Mouse (Mus musculus): Measurements from ENCODE around the gene Card9. TPM values are rescaled to one million over a fixed set of nuclear protein-coding genes. Genes with fewer than 3 reads are reported as not detected.

Gene Card9
- polyA plus RNA-seq, 1 experiment from 2014 or later, result 1.3 TPM

DNA sequence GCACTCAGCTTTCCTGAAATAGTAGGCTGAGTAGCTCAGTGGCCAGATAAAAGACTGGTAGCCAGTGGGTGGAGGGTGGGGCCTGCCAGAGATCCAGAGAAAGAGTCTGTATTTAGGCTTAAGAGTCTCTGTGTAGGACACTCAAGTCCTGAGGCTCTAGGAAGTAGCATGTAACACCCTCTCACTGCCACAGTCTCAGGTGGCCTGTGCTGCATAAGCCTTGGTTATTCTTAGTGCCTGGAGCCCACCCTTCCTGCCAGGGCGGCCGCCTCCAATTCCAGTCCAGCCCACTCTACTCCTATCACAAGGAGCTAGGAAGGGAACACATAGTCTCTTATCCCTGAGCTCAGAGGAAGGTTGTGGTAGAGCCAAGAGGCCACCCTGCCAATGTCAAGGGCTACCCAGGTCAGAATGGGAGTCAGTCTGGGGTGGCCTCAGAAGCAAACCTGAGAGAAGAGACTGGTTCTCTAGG is 19.2 kb downstream of the Card9 start:
- H3K36me3 ChIP-seq (replicated peaks), result peaks cover 83% of the 10 kb centered on the region
- H3K4me3 ChIP-seq (replicated peaks), result no peak overlapping the region
- no peak overlapping the region for H3K9ac ChIP-seq
- H3K27ac ChIP-seq, result 0 out of 2 replicates have a peak overlapping the region, but pooled peaks have one; percentile 19
- no peak for ATAC-seq (ENCODE audit: low FRiP score)
- no peak overlapping the region for H3K4me2 ChIP-seq
- no peaks in the 10 kb centered on the region for H3K4me1 ChIP-seq
- no peaks in the 10 kb centered on the region for H3K9me3 ChIP-seq
- H3K27me3 ChIP-seq, result no peaks in the 10 kb centered on the region
- WGBS, result 95% methylated on average over 2 of the region's 2 CpGs

DNA sequence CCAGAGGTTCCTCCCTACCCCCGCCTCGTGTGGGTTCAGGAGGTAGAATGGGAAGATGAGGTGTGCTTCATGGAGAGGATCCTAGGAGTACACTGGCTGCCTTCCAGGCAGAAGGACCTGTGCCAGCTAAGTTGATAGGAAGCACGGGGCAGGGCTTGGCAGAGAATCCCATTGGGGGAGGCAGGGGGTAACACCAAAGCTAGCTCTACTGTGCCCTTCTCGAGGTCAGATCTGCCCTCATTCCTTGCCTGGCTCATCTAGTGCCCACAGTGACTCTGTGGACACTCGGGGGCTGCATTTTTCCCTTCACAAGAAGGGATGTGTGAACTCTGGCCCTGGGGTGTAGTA is 21.5 kb downstream of the Card9 start:
- 93% methylated on average over 5 of the region's 5 CpGs for WGBS
- Histone ChIP-seq H3K27ac (no peak overlapping the region), H3K4me3 (replicated peaks) (no peak overlapping the region), H3K9ac (no peak overlapping the region), H3K4me2 (no peak overlapping the region), H3K27me3 (no peaks in the 10 kb centered on the region), H3K4me1 (no peaks in the 10 kb centered on the region), H3K9me3 (no peaks in the 10 kb centered on the region), H3K36me3 (replicated peaks) (peaks cover 59% of the 10 kb centered on the region)
- ATAC-seq (ENCODE audit: low FRiP score), result no peak

DNA sequence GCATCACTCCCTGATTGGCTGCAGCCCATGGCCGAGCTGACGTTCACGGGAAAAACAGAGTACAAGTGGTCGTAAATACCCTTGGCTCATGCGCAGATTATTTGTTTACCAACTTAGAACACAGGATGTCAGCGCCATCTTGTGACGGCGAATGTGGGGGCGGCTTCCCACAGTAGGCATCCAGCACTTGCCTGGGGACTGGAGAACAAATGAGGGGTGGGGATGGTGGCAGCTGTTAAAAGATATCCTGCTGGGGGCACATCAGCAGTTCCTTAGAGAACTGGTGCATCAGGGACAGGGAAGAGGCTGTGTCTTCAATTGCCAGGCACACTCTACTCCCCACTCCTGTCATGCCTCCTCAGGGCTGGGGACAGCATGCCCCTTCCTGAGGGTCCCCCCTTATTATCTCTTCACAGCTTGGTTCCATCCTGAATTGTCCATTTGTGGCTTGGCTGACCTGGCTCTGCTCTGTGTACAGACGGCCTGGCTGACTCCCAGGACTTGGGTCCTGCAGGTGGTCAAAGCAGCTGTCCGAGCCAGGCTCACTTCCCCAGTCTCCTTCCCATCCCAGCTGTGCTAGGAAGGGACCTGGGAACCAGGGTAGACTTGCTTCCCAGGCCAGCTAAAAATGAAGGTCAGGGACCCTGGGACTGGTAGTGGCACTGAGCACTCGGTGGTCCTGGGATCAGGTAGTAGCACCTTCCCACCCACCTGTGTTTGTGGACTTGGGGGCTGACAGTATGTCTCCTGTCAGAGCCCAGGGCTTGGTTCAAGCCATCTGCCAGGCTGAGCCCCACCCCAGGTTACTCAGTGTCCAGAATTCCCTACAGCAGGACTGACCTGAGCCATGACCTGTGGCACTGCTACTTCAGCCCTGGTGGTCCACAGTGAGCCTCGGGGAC is 22.2 kb downstream of the Card9 start:
- Histone ChIP-seq H3K4me2 (no peak overlapping the region), H3K4me1 (no peaks in the 10 kb centered on the region), H3K4me3 (replicated peaks) (no peak overlapping the region), H3K9me3 (no peaks in the 10 kb centered on the region), H3K27ac (no peak overlapping the region), H3K27me3 (no peaks in the 10 kb centered on the region), H3K9ac (no peak overlapping the region), H3K36me3 (replicated peaks) (peaks cover 53% of the 10 kb centered on the region)
- WGBS, result 87% methylated on average over 10 of the region's 13 CpGs
- no peak for ATAC-seq (ENCODE audit: low FRiP score)

DNA sequence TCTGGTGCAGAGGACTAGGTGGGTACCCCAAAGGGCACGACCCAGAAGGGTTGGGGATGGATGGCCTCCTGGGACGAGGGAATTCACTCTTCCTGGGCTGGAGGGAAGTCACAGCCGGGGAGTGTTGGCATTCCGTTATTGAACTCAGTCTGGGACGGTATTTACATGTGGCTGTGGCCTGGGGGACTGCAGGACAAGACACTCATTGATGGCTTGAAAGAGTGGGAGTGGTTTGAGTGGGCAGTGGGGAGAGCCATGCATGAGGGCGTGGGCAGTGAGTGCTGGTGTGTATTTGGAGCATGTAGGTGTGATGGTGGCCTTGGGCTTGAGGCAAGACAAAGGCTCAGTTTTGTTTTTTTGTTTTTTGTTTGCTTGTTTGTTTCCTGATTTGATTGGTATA is 30.0 kb downstream of the Card9 start:
- no peak overlapping the region for H3K4me3 ChIP-seq (replicated peaks)
- no peaks in the 10 kb centered on the region for H3K27me3 ChIP-seq
- H3K9ac ChIP-seq, result 0 out of 2 replicates have a peak overlapping the region, but pooled peaks have one; percentile 21
- H3K36me3 ChIP-seq (replicated peaks), result peaks cover 65% of the 10 kb centered on the region
- ATAC-seq (ENCODE audit: low FRiP score), result no peak
- H3K27ac ChIP-seq, result no peak overlapping the region
- H3K4me2 ChIP-seq, result no peak overlapping the region
- H3K4me1 ChIP-seq, result no peaks in the 10 kb centered on the region
- WGBS, result 80% methylated on average over 6 of the region's 6 CpGs
- H3K9me3 ChIP-seq, result no peaks in the 10 kb centered on the region

DNA sequence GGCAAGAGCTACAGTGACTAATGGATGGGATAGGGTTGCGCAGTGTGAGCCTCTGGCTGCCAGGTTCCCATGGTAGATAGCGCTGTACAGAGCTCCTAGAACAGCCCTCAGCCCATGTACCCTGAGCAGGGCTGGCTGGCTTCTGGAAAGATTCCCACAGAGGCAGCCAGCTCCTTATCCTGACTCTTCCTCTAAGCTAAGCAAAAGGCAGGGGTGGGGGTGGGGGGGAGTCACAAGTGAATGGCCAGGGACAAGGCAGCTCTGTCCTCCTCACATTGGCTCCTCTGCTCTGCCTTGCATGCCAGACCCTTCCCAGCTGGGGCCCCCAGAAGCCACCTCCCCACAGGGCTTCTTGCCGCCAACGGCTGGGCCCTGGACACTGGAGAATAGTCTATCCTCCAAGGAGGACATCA is 30.7 kb downstream of the Card9 start:
- Histone ChIP-seq H3K4me2 (no peak overlapping the region), H3K9me3 (no peaks in the 10 kb centered on the region), H3K27me3 (no peaks in the 10 kb centered on the region), H3K36me3 (replicated peaks) (peaks cover 71% of the 10 kb centered on the region), H3K9ac (0 out of 2 replicates have a peak overlapping the region, but pooled peaks have one; percentile 21), H3K27ac (no peak overlapping the region), H3K4me1 (no peaks in the 10 kb centered on the region), H3K4me3 (replicated peaks) (no peak overlapping the region)
- ATAC-seq (ENCODE audit: low FRiP score), result no peak
- 90% methylated on average over 4 of the region's 4 CpGs for WGBS

DNA sequence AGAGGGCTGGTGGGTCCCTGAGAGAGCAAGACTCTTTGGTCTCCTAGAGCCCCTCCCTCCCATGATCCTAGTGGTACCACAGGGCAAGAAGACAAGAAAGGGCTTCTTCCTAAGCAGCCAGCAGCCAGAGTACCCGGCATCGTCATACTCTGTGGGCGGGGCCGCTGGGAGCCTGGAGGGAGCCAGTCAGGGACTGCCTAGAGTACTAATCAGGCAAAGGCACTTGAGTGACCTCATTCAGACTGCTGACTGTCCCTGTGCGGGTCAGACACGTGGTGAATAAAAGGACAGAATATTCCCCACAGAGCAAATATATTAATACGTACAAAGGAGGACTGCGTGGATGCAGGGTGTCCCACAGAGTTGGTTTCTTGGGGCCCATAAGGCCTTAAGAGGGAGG is 31.3 kb downstream of the Card9 start:
- H3K36me3 ChIP-seq (replicated peaks), result peaks cover 78% of the 10 kb centered on the region
- H3K27ac ChIP-seq, result 0 out of 2 replicates have a peak overlapping the region, but pooled peaks have one; percentile 14
- peak; percentile 57 for ATAC-seq (ENCODE audit: low FRiP score)
- H3K27me3 ChIP-seq, result no peaks in the 10 kb centered on the region
- H3K4me3 ChIP-seq (replicated peaks), result no peak overlapping the region
- H3K4me1 ChIP-seq, result no peaks in the 10 kb centered on the region
- no peak overlapping the region for H3K4me2 ChIP-seq
- 50% methylated on average over 8 of the region's 8 CpGs for WGBS
- H3K9ac ChIP-seq, result no peak overlapping the region
- no peaks in the 10 kb centered on the region for H3K9me3 ChIP-seq

DNA sequence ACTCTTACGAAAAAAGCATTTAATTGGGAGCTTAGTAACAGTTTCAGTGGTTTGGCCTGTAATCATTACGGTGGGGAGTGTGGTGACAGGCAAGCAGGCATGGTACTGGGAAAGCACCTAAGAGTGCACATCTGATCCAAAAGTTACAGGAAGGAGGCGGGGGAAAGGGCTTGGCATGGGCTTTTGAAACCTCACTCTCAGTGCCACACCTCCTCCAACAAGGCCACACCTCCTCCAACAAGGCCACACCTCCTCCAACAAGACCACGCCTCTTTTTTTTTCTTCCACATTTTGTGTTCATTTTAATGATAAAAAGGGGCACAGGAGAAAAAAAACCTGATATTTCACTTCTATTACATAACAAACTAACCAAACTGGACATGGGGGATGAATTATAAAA is 32.9 kb downstream of the Card9 start:
- H3K4me2 ChIP-seq, result no peak overlapping the region
- H3K4me3 ChIP-seq (replicated peaks), result no peak overlapping the region
- no peaks in the 10 kb centered on the region for H3K9me3 ChIP-seq
- no peak overlapping the region for H3K27ac ChIP-seq
- H3K4me1 ChIP-seq, result no peaks in the 10 kb centered on the region
- no peaks in the 10 kb centered on the region for H3K27me3 ChIP-seq
- H3K9ac ChIP-seq, result no peak overlapping the region
- 90% methylated on average over 4 of the region's 4 CpGs for WGBS
- ATAC-seq (ENCODE audit: low FRiP score), result no peak
- H3K36me3 ChIP-seq (replicated peaks), result peaks cover 92% of the 10 kb centered on the region

DNA sequence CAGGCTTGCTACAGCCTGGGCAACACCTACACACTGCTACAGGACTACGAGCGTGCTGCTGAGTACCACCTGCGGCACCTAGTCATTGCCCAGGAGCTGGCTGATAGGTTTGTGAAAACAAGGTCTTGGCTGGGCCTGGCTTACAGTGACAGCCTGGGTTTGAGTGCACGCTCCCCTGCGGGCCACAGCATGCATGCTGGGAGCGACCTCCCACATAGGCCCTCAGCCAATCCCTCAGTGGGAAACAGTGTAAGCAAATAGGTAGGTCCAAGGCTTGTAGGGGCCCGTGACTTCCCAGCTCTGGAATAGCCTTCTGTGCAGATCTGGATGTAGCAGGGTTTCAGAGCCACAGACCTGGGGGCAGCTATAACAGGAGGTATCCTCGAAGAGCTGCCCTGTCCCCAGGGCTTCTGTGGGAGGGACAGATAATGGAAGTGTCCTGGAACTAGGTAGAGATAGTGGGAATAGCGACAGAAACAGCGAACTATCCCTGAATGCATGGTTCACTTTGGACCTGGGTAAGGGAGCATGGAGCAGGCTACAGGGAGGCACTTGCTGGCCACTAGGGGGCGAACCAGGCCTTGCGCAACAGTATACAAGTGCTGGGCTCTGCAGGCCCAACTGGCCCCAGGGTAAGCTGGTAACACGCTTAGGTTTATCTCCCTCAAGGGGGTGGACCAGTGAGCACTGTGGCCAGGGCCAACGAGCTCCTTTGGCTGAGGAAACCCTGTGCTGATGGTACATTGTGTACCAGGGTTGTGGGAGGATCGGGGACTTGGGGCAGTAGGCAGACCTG is 35.1 kb downstream of the Card9 start:
- WGBS, result 65% methylated on average over 15 of the region's 15 CpGs
- H3K36me3 ChIP-seq (replicated peaks), result peaks cover 81% of the 10 kb centered on the region
- ATAC-seq (ENCODE audit: low FRiP score), result peak; percentile 71

DNA sequence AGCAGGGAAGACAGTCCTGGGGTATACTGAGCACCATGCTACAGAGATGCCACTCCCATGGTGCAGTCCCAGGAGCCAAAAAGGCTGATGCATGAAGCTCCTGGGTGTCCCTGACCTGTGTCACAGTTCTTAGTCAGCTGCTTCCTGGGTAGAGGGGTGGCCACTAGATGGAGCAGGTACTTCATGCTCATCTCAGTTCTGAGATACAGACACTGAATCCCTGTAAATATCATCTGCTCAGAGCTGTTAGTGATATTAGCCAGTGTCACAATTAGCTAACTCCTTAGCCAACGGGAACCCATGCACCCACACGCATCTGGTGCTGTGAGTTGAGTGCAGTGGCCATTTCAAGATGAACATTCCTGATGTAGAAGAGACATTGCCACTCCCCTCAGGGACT is 35.8 kb downstream of the Card9 start:
- H3K9ac ChIP-seq, result no peak overlapping the region
- H3K27ac ChIP-seq, result no peak overlapping the region
- H3K27me3 ChIP-seq, result no peaks in the 10 kb centered on the region
- no peak for ATAC-seq (ENCODE audit: low FRiP score)
- H3K9me3 ChIP-seq, result no peaks in the 10 kb centered on the region
- peaks cover 74% of the 10 kb centered on the region for H3K36me3 ChIP-seq (replicated peaks)
- H3K4me1 ChIP-seq, result peaks cover 3% of the 10 kb centered on the region
- no peak overlapping the region for H3K4me3 ChIP-seq (replicated peaks)
- WGBS, result 94% methylated on average over 2 of the region's 2 CpGs
- no peak overlapping the region for H3K4me2 ChIP-seq

More for the DNA sequence above, 35.1 kb downstream of the Card9 start:
- H3K4me3 ChIP-seq (replicated peaks), result no peak overlapping the region
- H3K4me1 ChIP-seq, result no peaks in the 10 kb centered on the region
- H3K27me3 ChIP-seq, result no peaks in the 10 kb centered on the region
- H3K4me2 ChIP-seq, result no peak overlapping the region
- H3K9ac ChIP-seq, result no peak overlapping the region
- no peak overlapping the region for H3K27ac ChIP-seq
- no peaks in the 10 kb centered on the region for H3K9me3 ChIP-seq

DNA sequence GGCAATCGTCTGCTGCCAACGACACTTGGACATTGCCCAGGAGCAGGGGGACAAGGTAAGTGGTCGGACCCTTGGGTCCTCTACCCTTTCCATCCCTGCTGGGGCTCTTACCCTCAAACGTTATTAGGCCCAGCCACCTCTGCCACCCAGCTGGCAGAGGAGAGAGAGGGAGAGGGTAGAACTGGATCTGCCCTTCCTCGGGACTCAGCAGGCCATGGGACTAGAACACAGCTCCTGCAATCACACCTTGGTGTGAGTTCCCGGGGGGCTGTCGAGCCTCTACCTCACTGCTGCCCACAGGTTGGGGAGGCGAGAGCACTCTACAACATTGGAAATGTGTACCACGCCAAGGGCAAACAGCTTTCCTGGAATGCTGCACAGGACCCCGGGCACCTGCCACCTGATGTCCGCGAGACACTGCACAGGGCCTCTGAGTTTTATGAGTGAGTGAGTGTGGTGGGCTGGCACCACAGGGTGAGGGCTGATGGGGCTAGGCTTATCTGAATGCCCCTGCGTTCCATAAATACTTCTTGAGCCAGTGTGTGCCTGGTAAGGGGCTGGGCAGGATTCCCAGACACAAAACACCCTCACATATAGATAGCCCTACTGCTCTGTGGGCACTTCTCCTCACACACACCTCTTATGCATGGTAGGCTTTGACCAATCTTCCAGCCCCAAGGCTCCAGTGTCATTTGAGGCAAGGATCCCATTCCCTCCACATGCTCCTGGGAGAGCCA is 37.0 kb downstream of the Card9 start:
- no peak overlapping the region for H3K9ac ChIP-seq
- no peaks in the 10 kb centered on the region for H3K27me3 ChIP-seq
- H3K4me1 ChIP-seq, result peaks cover 14% of the 10 kb centered on the region
- no peak overlapping the region for H3K27ac ChIP-seq
- no peak overlapping the region for H3K4me3 ChIP-seq (replicated peaks)
- H3K36me3 ChIP-seq (replicated peaks), result peaks cover 65% of the 10 kb centered on the region
- H3K4me2 ChIP-seq, result no peak overlapping the region
- H3K9me3 ChIP-seq, result no peaks in the 10 kb centered on the region
- no peak for ATAC-seq (ENCODE audit: low FRiP score)
- 93% methylated on average over 13 of the region's 13 CpGs for WGBS

DNA sequence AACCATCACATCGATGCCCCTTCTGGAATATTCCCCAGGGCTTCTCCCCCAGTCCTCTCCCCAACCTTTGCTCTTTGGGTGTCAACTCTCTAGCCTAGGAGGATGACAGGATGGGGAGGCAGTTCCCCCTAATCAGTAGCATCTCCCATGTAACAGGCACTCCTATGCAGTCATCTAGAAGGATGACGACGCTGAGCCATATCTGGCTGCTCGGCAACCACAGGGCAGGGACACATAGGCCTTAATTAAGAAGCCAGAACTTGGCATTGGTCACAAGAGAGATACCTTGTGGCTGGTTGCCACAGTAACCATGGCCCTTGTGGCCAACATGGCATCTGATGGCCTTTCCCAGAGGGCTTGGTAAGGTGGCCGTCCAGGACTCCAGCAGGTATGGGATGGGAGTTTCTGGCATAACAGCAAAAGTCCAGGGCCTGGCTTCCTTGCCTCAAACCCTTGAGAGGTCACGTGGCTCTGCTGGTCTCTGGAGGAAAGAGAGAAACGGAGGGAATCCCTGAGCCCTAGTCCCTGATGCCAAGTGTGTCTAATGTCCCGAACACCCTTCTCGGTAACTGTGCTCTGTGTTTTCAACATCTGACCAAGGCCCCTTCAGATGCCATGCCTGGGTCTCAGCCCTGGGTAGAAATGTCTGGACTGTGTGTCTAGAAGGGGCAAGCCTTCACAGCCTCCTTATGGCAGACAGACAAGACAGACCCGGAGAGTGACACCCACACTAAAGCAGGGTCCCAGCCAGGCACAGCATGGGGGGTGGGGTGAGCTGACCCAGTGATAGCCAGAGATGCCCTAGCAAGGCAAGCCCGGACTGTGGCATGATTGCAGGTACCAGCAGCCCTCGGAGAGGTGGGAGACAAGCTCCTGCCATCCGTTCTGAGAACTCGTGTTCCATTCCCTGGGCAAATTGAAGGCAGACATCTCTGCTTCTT is 40.2 kb downstream of the Card9 start:
- H3K36me3 ChIP-seq (replicated peaks), result peaks cover 39% of the 10 kb centered on the region

More for the DNA sequence above, 40.2 kb downstream of the Card9 start:
- H3K27me3 ChIP-seq, result no peaks in the 10 kb centered on the region
- H3K4me3 ChIP-seq (replicated peaks), result no peak overlapping the region
- no peak overlapping the region for H3K27ac ChIP-seq
- WGBS, result 92% methylated on average over 14 of the region's 14 CpGs
- H3K9me3 ChIP-seq, result no peaks in the 10 kb centered on the region
- H3K4me1 ChIP-seq, result peaks cover 42% of the 10 kb centered on the region
- H3K4me2 ChIP-seq, result no peak overlapping the region
- ATAC-seq (ENCODE audit: low FRiP score), result no peak
- H3K9ac ChIP-seq, result no peak overlapping the region

Measured in forebrain, embryonic 12.5 days (tissue).